Mouse (Mus musculus) Patski (cell line): ENCODE results near the gene Hlcs. TPM values are rescaled to one million over a fixed set of nuclear protein-coding genes. Genes with fewer than 3 reads are reported as not detected.

Source experiments
- ATAC-seq: fragments of 100-300 bp; one replicate; pipeline ENCODE4 v1.8.0; 2021
- CTCF ChIA-PET: fragments of 350-600 bp; sonication (Branson Sonifier 250); formaldehyde crosslinking; loops from one replicate; lab custom pipeline; 2022; ENCODE audit warnings: inconsistent platforms; lab: Charles Lee
- POLR2A ChIA-PET: fragments of 350-600 bp; sonication (Branson Sonifier 250); formaldehyde crosslinking; loops from one replicate; lab custom pipeline; 2022; ENCODE audit warnings: antibody characterized with exemption, inconsistent platforms; lab: Charles Lee
- DNase-seq: peaks from one replicate; pipeline ENCODE4 v3.0.0-alpha.2; 2011; ENCODE audit warnings: low read depth, low spot score
- H3K27me3 ChIP-seq: fragments of 371-371 bp; one replicate; pipeline ENCODE4 v1.5.1; 2021
- CTCF ChIP-seq: fragments of 100-300 bp; IDR thresholded peaks from one replicate; pipeline ENCODE4 v1.5.1; 2021
- in situ Hi-C: fragments of 300-500 bp; cut with MboI; formaldehyde crosslinking; loops from 3 replicates; pipeline ENCODE4 v1.11.1; 2018; ENCODE audit warnings: low pct_unique_long_range_greater_than_20kb, mixed read lengths
- polyA plus RNA-seq: library from polyadenylated mRNA; unstranded; gene quantifications from one replicate; pipeline ENCODE4 v1.2.3, GENCODE M21; 2021

Gene Hlcs
- polyA plus RNA-seq, 1 experiment from 2014 or later: 15.3 TPM

DNA sequence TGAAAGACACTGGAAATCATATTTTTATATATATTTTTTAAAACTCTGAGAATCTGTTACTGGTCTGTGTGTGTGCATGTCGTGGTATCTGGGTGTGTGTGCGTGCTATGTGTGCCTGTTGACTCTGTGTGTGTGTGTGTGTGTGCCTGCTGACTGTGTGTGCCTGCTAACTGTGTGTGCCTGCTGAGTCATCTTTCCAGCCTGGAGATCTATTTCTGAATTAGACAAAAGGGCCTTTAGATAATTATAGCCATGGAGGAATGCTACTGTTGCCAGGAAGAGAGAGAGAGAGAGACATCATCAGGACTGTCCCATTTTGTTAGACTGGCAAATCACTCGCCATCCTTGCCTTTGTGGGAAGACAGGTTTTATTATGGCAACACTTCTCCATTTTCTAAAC is 103.7 kb downstream of the Hlcs start:
- CTCF ChIA-PET: no interaction called here
- DNase-seq: no peak
- POLR2A ChIA-PET: interaction anchor here (0.7 kb wide), 1 partner anchor 460 kb away, joined by 3 read pairs; no protein-coding TSS in a partner anchor
- ATAC-seq: no peak
- in situ Hi-C loops: no loop called here
- no peaks in the 10 kb centered on the region for H3K27me3 ChIP-seq
- TF ChIP-seq CTCF: no peak

DNA sequence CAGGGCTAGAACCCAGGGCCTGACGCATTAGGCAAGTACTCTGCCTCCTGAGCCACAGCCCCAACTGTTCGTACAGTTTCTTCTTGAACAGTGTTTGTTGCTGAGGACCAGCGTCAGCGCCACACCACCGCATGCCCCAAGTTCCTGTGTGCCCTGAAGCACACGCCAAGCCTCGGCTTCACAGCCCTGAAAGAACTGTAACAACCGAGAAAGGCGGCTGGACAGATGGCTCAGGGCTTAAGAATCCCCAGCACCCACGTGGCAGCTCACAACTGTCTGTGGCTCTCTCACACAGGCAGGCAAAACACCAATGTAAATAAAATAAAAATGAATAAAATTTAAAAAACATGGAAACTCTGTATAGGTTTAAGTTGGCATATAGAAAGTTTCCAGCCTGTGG is 104.5 kb downstream of the Hlcs start:
- in situ Hi-C loops: no loop called here
- no peaks in the 10 kb centered on the region for H3K27me3 ChIP-seq
- ChIA-PET POLR2A (no interaction called here), CTCF (no interaction called here)
- TF ChIP-seq CTCF: no peak
- DNase-seq (no peak), ATAC-seq (no peak)

DNA sequence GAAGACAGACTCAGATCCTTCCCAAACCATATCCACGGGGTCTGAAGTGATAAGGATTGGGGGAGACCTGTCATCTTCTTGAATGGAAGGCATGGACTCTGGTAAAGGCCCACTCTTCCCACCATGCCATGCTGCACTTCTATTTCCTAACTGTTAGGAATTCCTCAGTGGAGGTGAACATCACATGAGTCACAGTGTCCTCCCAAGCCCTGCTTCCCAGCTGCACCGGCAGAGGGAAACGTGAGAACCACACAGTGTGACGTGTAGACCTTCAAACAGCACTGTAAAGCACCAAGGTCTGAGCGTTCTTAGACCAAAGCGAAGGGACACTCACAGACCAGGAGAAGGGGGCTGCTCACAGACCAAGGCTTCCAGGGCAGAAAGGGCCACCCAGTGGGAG is 105.2 kb downstream of the Hlcs start:
- TF ChIP-seq CTCF: no peak
- CTCF ChIA-PET: interaction anchor here (3.2 kb wide), 1 partner anchor 10 kb away, joined by 8 read pairs; no protein-coding TSS in a partner anchor
- in situ Hi-C loops: no loop called here
- no peaks in the 10 kb centered on the region for H3K27me3 ChIP-seq
- ATAC-seq (peak; percentile 67), DNase-seq (no peak)
- POLR2A ChIA-PET: no interaction called here

DNA sequence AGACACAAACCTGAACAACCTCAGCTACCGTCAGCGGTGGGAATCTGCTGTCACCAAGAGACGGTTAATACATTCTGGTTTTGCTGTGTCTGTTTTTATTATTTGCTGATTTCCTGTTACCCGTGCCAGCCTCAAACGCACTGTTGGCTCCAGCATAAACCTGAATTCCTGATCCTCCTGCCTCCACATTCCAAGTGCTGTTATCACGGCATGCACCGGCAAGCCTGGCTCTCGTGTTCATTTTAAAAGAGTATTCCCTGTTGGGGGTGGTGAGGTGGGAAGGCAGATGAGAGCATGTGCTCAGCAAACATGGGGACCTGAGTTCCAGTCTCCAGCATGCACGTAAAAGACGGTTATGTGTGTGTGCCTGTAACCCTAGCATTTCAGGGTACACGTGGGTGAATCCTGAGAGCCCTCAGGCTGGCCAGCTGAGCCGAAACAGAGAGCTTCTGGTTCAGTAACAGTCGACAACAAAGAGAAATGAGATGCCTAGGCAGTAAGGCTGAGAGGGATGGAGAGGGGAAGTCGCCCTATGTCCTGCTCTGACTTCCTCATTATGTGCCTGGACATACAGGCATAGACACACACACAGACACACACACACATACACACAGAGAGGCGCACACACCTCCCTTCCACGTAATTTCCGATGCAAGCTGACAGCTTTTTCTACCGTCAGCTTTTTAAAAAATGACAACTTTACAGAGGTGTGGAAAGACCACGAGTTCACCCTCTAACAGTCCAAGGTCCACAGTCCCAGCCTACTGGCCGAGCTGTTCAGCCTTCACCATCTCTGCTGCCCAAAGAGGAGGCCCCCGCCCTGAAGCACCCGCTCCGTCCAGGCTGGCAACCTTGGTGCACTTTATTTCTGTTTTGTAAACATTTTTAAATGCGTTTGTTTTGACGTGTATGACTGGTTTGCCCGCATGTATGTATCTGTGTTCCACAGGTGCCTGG is 107.6 kb downstream of the Hlcs start:
- H3K27me3 ChIP-seq: no peaks in the 10 kb centered on the region
- ATAC-seq: no peak
- no peak for DNase-seq
- in situ Hi-C loops: no loop called here
- ChIA-PET POLR2A (no interaction called here), CTCF (interaction anchor here (3.2 kb wide), 1 partner anchor 8 kb away, joined by 8 read pairs; no protein-coding TSS in a partner anchor)
- no peak for TF ChIP-seq CTCF

DNA sequence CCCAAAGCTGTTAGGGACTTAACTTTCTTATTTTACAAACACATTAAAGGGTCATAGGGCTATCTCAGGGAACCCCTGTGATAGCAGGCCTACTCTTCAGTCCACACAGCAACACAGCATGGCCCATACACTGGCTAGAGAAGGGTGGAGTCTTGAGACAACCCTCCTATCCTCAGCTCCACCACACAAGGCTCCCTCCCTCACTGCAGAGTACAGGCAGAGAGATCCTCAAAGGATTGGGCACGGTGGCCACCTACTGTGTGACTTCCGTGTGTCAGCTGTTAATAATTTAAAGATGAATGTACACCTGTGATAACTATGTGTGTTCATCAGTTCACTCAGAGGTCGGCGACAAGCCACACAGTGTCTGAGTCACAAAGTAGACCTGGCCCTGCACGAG is 112.0 kb downstream of the Hlcs start:
- ChIA-PET CTCF (no interaction called here), POLR2A (no interaction called here)
- TF ChIP-seq CTCF: no peak
- DNase-seq (no peak), ATAC-seq (no peak)
- in situ Hi-C loops: no loop called here
- no peaks in the 10 kb centered on the region for H3K27me3 ChIP-seq

DNA sequence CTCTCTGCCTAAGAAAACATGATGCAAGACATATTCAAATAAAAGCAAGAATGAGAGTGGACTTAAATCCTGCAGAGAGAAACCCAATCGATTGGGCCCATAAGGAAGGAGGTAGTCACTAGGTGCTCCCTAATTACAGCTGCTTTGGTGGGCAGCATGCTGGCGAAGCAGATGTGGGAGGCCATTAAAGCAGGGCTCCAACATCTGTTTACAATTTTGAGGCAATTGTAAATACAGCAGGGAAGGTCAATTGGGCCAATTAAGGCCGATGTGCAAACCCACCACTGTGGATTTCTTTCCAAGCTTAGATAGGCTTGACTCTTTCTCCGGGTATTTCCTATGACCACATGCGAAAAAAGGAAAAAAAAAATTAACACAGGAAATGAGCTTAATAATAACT is 117.5 kb downstream of the Hlcs start:
- POLR2A ChIA-PET: interaction anchor here (0.6 kb wide), 1 partner anchor 951 kb away, joined by 4 read pairs; no protein-coding TSS in a partner anchor
- CTCF ChIA-PET: no interaction called here
- no peak for TF ChIP-seq CTCF
- no peaks in the 10 kb centered on the region for H3K27me3 ChIP-seq
- in situ Hi-C loops: no loop called here
- ATAC-seq (no peak), DNase-seq (no peak)

DNA sequence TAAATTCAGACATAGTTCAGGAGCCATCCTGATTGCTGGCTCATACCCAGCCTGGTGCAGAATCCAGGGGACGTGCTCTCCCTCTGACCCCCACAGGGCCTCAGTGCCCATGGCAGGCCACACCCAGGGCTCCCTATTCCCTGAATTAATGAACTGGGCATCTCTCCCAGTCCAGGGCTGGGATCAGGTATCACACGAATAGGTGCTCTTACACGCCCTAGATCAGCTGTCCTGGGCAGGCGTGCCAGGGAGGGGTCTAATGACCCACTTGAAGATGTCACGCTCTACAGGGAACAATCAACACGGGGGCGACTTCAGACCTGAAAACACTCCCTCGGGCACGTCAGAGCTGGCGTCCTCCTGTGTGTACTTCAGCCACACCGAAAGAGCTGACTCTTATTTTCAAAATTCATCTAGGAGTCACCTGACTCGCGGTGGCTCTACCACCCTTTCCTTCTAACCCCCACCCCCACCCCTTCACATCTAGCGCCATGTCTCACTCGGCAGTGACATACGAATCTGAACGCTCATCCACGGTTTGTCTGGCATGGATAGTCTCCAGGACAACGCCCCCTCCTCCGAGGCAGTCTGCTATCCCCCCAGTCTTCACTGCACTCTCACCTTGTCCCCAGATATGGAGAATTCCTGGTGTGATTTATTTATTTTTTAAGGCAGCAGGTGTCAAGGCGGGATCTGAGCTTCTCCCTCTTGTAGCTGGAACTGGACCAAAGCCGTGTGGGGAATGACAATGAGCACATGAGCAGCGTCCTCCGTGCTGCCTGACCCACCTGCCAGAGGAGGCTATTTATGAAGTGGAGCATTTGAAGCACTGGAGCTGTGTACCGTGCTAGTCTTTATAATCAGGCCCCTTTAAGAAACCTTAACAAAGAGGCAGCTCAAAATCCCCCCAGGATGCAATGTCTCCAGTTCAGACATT is 121.7 kb downstream of the Hlcs start:
- CTCF ChIA-PET: interaction anchor here (1.0 kb wide), 1 partner anchor 32 kb away, joined by 3 read pairs; no protein-coding TSS in a partner anchor
- in situ Hi-C loops: no loop called here
- DNase-seq (no peak), ATAC-seq (no peak)
- no peaks in the 10 kb centered on the region for H3K27me3 ChIP-seq
- POLR2A ChIA-PET: no interaction called here
- no peak for TF ChIP-seq CTCF

DNA sequence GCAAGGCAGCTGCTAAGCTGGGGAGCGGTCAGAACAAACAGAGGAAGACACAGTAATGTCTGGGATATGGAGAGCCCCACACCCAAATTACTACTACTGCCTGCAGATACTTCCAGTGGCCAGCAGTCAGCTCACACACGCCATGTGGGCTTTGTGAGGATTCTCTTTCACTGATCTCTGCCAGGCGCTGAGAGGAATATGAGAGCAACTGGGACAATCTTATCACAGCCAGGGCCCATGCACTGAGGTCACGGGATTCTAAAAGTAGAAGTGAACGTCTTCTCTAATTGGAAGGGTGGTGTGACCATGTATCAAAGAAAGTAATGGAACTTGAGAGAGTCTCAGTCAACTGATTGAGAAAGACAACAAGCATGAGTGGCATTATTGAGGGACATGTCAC is 123.1 kb downstream of the Hlcs start:
- H3K27me3 ChIP-seq: no peaks in the 10 kb centered on the region
- ATAC-seq (no peak), DNase-seq (no peak)
- ChIA-PET POLR2A (no interaction called here), CTCF (no interaction called here)
- in situ Hi-C loops: no loop called here
- no peak for TF ChIP-seq CTCF

DNA sequence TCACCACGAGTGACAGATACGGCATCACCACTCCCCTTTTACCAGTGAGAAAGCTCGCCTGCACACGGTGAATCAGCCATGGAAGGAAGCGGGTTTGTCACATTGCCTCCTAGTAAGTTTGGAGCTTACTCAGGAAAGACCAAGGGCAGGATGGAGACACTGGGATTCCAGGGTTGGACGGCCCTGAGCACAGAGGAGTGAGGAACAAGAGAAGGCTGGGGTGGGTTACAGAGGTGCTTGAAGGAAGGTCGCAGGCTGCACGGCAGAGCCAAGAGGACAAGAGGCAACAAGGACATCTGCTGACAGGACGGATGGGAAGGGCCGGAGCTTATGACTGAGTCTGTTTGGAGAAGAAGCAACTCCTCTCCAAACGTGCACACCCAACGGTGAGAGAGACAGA is 126.8 kb downstream of the Hlcs start:
- TF ChIP-seq CTCF: no peak
- ChIA-PET CTCF (interaction anchor here (0.9 kb wide), 1 partner anchor 10 kb away, joined by 3 read pairs; no protein-coding TSS in a partner anchor), POLR2A (no interaction called here)
- ATAC-seq (no peak), DNase-seq (no peak)
- H3K27me3 ChIP-seq: no peaks in the 10 kb centered on the region
- in situ Hi-C loops: no loop called here

DNA sequence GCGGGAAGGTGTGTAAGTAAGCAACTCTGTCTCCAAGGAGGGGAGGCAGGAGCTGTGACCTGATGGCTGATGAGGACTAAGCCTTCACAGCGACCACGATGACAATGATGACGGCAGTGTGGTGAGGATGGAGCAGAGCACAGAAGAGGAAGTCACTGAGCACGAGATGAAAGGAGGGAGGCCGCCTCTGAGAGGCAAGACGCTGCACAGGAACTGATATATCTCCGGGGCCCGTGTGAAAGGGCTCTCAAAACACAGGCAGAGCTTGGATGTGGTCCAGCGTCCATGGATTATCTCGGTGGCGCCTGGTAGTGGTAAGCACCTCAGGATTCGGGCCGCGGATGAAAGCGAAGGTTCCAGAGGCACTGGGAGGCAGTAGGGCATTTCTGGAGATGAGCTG is 127.9 kb downstream of the Hlcs start:
- POLR2A ChIA-PET: no interaction called here
- in situ Hi-C loops: no loop called here
- no peaks in the 10 kb centered on the region for H3K27me3 ChIP-seq
- TF ChIP-seq CTCF: no peak
- CTCF ChIA-PET: no interaction called here
- no peak for DNase-seq
- no peak for ATAC-seq
